Mouse (Mus musculus) cortical plate, adult 2 months (tissue): ENCODE results near the gene Eras.

Source experiments
- CTCF ChIP-seq: fragments of 200-500 bp; IDR thresholded peaks from 2 replicates; pipeline ENCODE4 v1.5.1; 2011; ENCODE audit warnings: mild to moderate bottlenecking, control low read depth, low read length; ENCODE audit not compliant: insufficient read depth; ENCODE audit errors: extremely low read depth
- POLR2A ChIP-seq: fragments of 200-500 bp; IDR thresholded peaks from 2 replicates; pipeline ENCODE4 v1.6.1; 2011; ENCODE audit warnings: mild to moderate bottlenecking, low read length, control low read depth; ENCODE audit not compliant: insufficient read depth; ENCODE audit errors: extremely low read depth

GRCm38 (mm10) chrX:7907735-7908134 is 20.7 kb downstream of the Eras start, which contains the start of gene Gm10491:
- TF ChIP-seq POLR2A (no peak), CTCF (no peak)
